Mouse (Mus musculus) layer of hippocampus, postnatal 36 days (tissue): Measurements from ENCODE around the gene Usp7. TPM values are rescaled to one million over a fixed set of nuclear protein-coding genes. Genes with fewer than 3 reads are reported as not detected.

Experiments used
- total RNA-seq, 2 experiments: library from RNA; stranded (reverse); gene quantifications; 2 replicates each; pipeline ENCODE4 v1.2.3; 2021

The Usp7 gene
- total RNA-seq, 2 experiments from 2014 or later, result 157 to 160 TPM

Other genes with a start within 250 kb of the Usp7 start
- gene Pmm2, start 154.6 kb downstream of the Usp7 start, total RNA-seq, result 10 to 100 TPM; 33.2 to 40.8 TPM
- gene Tmem186, start 154.6 kb downstream of the Usp7 start, total RNA-seq, result 10 to 100 TPM; 11.0 to 12.9 TPM
- gene Carhsp1, start 120.2 kb downstream of the Usp7 start, total RNA-seq, result 10 to 100 TPM; 21.0 to 22.7 TPM
- gene Gm5767, start 111.5 kb downstream of the Usp7 start, total RNA-seq, result not detected
- gene 1810013L24Rik, start 37.8 kb upstream of the Usp7 start, total RNA-seq, result 100 to 1,000 TPM; 109 to 113 TPM